Mouse (Mus musculus) testis, adult 2 months (tissue): ENCODE results near the gene Ksr1. TPM values are rescaled to one million over a fixed set of nuclear protein-coding genes. Genes with fewer than 3 reads are reported as not detected.

Experiments
- H3K27ac ChIP-seq: fragments of 200-500 bp; 2 replicates; pipeline ENCODE4 v1.5.1; 2012; ENCODE audit warnings: low read depth, low read length; ENCODE audit not compliant: control insufficient read depth, insufficient read depth
- H3K27me3 ChIP-seq: fragments of 200-500 bp; 2 replicates; pipeline ENCODE4 v1.6.1; 2012; ENCODE audit warnings: mild to moderate bottlenecking, low read length, moderate library complexity; ENCODE audit not compliant: control insufficient read depth, insufficient read depth
- H3K36me3 ChIP-seq: fragments of 200-500 bp; 2 replicates; pipeline ENCODE4 v1.6.1; 2012; ENCODE audit warnings: mild to moderate bottlenecking, low read length; ENCODE audit not compliant: control insufficient read depth, insufficient read depth
- H3K4me1 ChIP-seq: fragments of 200-500 bp; 2 replicates; pipeline ENCODE4 v1.6.1; 2012; ENCODE audit warnings: low read length; ENCODE audit not compliant: control insufficient read depth, insufficient read depth
- H3K4me3 ChIP-seq: fragments of 200-500 bp; 2 replicates; pipeline ENCODE4 v1.5.1; 2012; ENCODE audit warnings: low read depth, mild to moderate bottlenecking, low read length, moderate library complexity, mixed read lengths; ENCODE audit not compliant: control insufficient read depth
- CTCF ChIP-seq: fragments of 200-500 bp; IDR thresholded peaks from 2 replicates; pipeline ENCODE4 v1.5.1; 2012; ENCODE audit warnings: low read depth, mild to moderate bottlenecking, inconsistent platforms, low read length, moderate library complexity; ENCODE audit not compliant: control insufficient read depth, insufficient read depth, insufficient replicate concordance
- POLR2A ChIP-seq: fragments of 200-500 bp; IDR thresholded peaks from 2 replicates; pipeline ENCODE4 v1.6.1; 2012; ENCODE audit warnings: low read depth, mild to moderate bottlenecking, inconsistent platforms, low read length, moderate library complexity; ENCODE audit not compliant: control insufficient read depth
- polyA plus RNA-seq: library from polyadenylated mRNA; depleted of rRNA; stranded (reverse); fragments of >200 nt; gene quantifications from 2 replicates; pipeline ENCODE4 v1.2.3, GENCODE M21; 2012

Gene Ksr1
- polyA plus RNA-seq, 1 experiment, result 6.7 TPM

GRCm38 (mm10) chr11:79045231-79045630 is 101.0 kb downstream of the Ksr1 start:
- H3K4me3 ChIP-seq, result no peak overlapping the region
- no peak overlapping the region for H3K27ac ChIP-seq
- H3K27me3 ChIP-seq, result no peaks in the 10 kb centered on the region
- H3K4me1 ChIP-seq, result no peaks in the 10 kb centered on the region
- TF ChIP-seq CTCF (no peak), POLR2A (no peak)
- no peaks in the 10 kb centered on the region for H3K36me3 ChIP-seq

GRCm38 (mm10) chr11:79044798-79045197 is 101.4 kb downstream of the Ksr1 start:
- no peak for TF ChIP-seq POLR2A
- no peak for TF ChIP-seq CTCF
- Histone ChIP-seq H3K4me1 (no peaks in the 10 kb centered on the region), H3K27me3 (no peaks in the 10 kb centered on the region), H3K4me3 (no peak overlapping the region), H3K27ac (no peak overlapping the region), H3K36me3 (no peaks in the 10 kb centered on the region)

GRCm38 (mm10) chr11:79041908-79042430 is 104.2 kb downstream of the Ksr1 start:
- no peaks in the 10 kb centered on the region for H3K4me1 ChIP-seq
- H3K4me3 ChIP-seq, result no peak overlapping the region
- H3K27me3 ChIP-seq, result no peaks in the 10 kb centered on the region
- TF ChIP-seq POLR2A, result no peak
- TF ChIP-seq CTCF, result no peak
- no peaks in the 10 kb centered on the region for H3K36me3 ChIP-seq
- H3K27ac ChIP-seq, result no peak overlapping the region

- TF ChIP-seq CTCF (no peak), POLR2A (no peak)
- Histone ChIP-seq H3K27ac (no peak overlapping the region), H3K4me1 (no peaks in the 10 kb centered on the region), H3K36me3 (no peaks in the 10 kb centered on the region), H3K4me3 (no peak overlapping the region), H3K27me3 (no peaks in the 10 kb centered on the region)
These were observed 106.7 kb downstream of the Ksr1 start for GRCm38 (mm10) chr11:79039488-79039887.

GRCm38 (mm10) chr11:79037555-79037954 is 108.7 kb downstream of the Ksr1 start:
- Histone ChIP-seq H3K36me3 (no peaks in the 10 kb centered on the region), H3K27me3 (no peaks in the 10 kb centered on the region), H3K27ac (no peak overlapping the region), H3K4me1 (no peaks in the 10 kb centered on the region), H3K4me3 (no peak overlapping the region)
- TF ChIP-seq POLR2A, result no peak
- no peak for TF ChIP-seq CTCF

- H3K27ac ChIP-seq, result no peak overlapping the region
- TF ChIP-seq CTCF (no peak), POLR2A (no peak)
- H3K36me3 ChIP-seq, result no peaks in the 10 kb centered on the region
- H3K27me3 ChIP-seq, result no peaks in the 10 kb centered on the region
- no peaks in the 10 kb centered on the region for H3K4me1 ChIP-seq
- no peak overlapping the region for H3K4me3 ChIP-seq
These were observed 109.9 kb downstream of the Ksr1 start for GRCm38 (mm10) chr11:79036324-79036723.

GRCm38 (mm10) chr11:79033636-79034035 is 112.6 kb downstream of the Ksr1 start:
- H3K36me3 ChIP-seq, result no peaks in the 10 kb centered on the region
- H3K4me3 ChIP-seq, result no peak overlapping the region
- TF ChIP-seq POLR2A (no peak), CTCF (no peak)
- H3K27ac ChIP-seq, result no peak overlapping the region
- no peaks in the 10 kb centered on the region for H3K27me3 ChIP-seq
- peaks cover 2% of the 10 kb centered on the region; the same call in 1 of the 2 replicates for H3K4me1 ChIP-seq

- TF ChIP-seq CTCF, result no peak
- no peak for TF ChIP-seq POLR2A
- Histone ChIP-seq H3K36me3 (no peaks in the 10 kb centered on the region), H3K27ac (no peak overlapping the region), H3K4me1 (peaks cover 2% of the 10 kb centered on the region; the same call in 1 of the 2 replicates), H3K27me3 (no peaks in the 10 kb centered on the region), H3K4me3 (no peak overlapping the region)
These were observed 113.2 kb downstream of the Ksr1 start for GRCm38 (mm10) chr11:79033021-79033420.
